Mouse (Mus musculus) small intestine, adult 2 months (tissue): Measurements from ENCODE around the gene Apoa1.

Source experiments
- CTCF ChIP-seq: fragments of 200-500 bp; IDR thresholded peaks from 2 replicates; pipeline ENCODE4 v1.5.1; 2012; ENCODE audit warnings: low read depth, mild to moderate bottlenecking, control low read depth, inconsistent platforms, low read length, moderate library complexity, mixed read lengths; ENCODE audit not compliant: insufficient replicate concordance, insufficient read length; ENCODE audit errors: extremely low read depth
- POLR2A ChIP-seq: fragments of 200-500 bp; IDR thresholded peaks from 2 replicates; pipeline ENCODE4 v1.6.1; 2012; ENCODE audit warnings: low read depth, mild to moderate bottlenecking, control low read depth, inconsistent platforms, low read length, moderate library complexity

DNA sequence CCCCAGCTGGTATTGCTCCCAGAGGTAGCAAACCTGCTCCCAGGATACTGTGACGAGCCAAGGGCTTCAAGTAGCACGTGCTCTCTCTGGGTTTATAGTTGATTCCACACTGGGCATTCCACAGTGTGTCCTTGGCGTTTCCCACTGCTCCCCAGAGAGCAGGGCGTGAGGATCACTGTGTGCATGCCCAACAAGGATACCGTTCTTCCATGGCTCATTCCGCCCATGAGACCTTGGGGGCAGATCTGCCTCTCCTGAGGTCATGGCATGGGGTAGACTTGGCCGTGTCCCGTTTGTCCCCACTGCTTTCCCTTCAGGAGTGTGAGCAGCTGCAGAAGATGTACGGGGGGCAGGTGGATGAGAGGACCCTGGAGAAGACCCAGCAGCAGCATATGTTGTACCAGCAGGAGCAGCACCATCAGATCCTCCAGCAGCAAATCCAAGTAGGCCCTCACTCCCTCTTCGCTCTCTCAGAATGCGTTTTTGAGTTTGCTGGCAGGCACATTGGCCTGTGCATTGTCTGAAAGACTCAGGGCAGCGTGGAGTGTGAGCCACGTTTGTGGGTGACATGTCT, 19.9 kb upstream of the Apoa1 start:
- TF ChIP-seq CTCF (no peak), POLR2A (no peak)
